Mouse (Mus musculus) ES-E14 (cell line): ENCODE measurements around the gene Dkkl1.

Experiments used
- CHD2 ChIP-seq: IDR thresholded peaks from 2 replicates; pipeline ENCODE4 v1.6.1; 2014; ENCODE audit warnings: mild to moderate bottlenecking, low read depth, low read length, inconsistent platforms
- HCFC1 ChIP-seq: IDR thresholded peaks from 2 replicates; pipeline ENCODE4 v1.6.1; 2012; ENCODE audit warnings: low read length, inconsistent platforms, borderline replicate concordance; ENCODE audit not compliant: insufficient read depth
- ZC3H11A ChIP-seq: IDR thresholded peaks from 2 replicates; pipeline ENCODE4 v1.6.1; 2012; ENCODE audit warnings: low read depth, mild to moderate bottlenecking, inconsistent platforms, low read length, borderline replicate concordance

DNA sequence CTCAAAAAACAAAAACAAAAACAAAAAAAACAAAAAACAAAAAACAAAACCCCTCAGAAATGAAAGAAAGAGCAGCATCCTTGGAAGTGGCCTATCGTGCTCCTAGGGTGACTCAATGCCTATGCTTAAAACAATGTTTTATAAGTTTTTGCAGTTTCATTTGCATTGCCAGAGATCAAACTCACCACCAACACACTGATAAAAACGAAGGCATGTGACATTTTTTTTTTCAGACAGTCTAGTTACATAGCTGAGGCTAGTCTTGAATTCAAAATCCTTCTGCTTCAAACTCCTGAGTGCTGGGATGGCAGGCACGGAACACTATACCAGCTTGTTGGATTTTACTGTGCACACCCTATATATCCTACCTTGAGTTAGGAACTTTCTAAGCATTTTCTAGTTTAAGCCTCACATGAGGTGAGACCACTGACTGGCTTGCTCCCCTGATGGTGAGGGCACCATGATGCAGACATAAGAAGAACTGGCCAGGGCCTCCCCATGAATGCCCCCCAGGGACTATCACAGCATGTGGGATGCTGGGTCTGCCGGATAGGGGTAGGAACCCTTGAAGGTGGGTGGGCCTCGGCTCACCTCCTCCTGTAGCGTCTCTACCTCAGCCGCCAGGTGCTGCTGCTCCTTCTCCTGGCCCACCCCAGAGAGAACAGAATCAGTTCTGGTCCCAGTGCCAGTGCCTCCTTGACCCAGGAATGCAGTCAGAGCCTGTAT, 19.2 kb downstream of the Dkkl1 start:
- TF ChIP-seq HCFC1 (no peak), ZC3H11A (no peak), CHD2 (no peak)
